Mouse (Mus musculus) natural killer cell, adult 2 months (primary cell): Measurements from ENCODE around the gene Ndufs2.
"Not testable (repeated sequence)": the region's sequence is repeated elsewhere in the genome, so short reads cannot be mapped to it uniquely, and the experiment has no call there.

ENCODE experiments used
- DNase-seq, 2 experiments: peaks; one replicate each; pipeline ENCODE4 v3.0.0; 2022; ENCODE audit warnings: low spot score in 2 of 2

Ndufs2 gene

GRCm38 (mm10) chr1:171256095-171256818, 5.1 kb upstream of the Ndufs2 start:
- no peak for DNase-seq

- DNase-seq: no peak
Observed at GRCm38 (mm10) chr1:171252415-171252814, 1.2 kb upstream of the Ndufs2 start.

DNA sequence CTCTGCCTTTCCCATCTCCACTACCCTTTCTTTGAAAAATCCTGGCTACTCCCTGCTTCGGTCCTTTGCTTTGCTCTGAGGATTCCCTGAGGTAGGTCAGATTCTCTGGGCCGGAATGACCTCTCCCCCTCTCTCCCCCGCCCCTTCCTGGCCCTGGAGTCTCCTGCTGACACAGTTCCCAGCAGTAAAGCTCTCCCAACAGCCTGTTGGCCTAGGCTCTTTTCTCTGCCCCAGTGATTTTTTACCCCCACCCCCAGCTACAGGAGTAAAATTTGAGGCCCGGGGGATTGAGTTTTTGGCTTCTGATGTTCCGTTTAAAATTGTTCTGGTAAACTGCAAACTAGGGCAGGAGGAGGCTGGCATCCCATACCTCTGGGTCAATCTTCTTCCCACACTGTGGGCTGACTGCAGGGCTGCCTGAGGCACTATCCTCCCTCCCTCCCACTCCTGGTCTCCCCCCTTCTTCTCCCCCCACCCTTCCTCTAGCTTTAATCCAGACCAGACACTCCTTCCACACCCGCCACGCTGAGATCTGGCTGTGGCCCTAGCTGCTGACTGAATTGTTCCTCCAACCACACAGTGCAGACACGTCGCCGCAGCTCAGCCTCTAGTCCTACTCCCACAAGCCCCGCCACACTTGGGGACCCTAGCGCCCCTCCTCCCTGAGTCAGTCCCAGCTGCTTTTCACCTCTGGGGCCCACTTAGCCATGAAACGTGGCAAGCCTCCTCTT, 571 bp upstream of the Ndufs2 start:
- no peak for DNase-seq

- DNase-seq: no peak
Observed at GRCm38 (mm10) chr1:171249913-171250600, 1.1 kb downstream of the Ndufs2 start, which contains the start of gene Adamts4. Adamts4 (plus strand) TSS chr1:171250421.

DNA sequence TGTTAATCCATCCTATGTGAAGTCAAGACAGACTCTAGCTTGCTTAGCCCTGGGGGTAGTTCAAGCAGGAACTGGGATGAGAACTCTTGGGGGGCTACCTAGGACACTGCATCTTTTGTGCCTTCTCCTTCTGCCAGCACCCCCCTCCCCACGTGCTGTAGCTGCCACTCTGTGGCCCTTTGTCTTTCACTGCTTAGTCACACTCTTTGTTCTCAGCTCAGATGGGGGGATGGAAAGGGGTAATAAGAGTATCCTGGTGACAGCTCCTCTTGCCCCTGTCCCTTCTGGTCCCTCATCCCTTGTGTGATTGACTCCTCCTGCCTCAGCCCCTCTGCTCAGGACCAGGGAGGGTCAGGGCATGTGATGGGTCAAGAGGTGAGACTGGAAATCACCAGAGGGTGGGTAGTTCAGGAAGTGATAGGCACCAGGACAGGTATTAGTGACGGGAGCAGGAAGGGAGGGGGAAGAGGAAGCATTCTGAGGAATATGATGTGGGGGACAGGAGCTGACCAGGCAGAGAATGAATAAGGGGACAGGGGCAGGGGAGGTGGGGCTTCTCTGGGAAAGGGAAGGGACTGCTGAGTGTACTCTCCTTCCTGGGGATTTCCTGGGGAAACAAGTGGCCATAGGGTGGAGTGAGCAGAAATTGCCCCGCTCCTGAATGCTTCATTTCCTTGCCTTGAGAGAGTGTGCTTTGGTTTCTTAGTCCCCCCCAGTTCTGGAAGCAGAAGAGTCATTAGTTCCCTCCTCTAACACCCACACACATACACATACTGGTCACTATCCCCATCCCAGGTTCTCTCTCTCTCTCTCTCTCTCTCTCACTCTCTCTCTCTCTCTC, 2.6 kb downstream of the Ndufs2 start:
- DNase-seq: no peak

- DNase-seq: no peak
Observed at GRCm38 (mm10) chr1:171247916-171248315, 3.3 kb downstream of the Ndufs2 start.

DNA sequence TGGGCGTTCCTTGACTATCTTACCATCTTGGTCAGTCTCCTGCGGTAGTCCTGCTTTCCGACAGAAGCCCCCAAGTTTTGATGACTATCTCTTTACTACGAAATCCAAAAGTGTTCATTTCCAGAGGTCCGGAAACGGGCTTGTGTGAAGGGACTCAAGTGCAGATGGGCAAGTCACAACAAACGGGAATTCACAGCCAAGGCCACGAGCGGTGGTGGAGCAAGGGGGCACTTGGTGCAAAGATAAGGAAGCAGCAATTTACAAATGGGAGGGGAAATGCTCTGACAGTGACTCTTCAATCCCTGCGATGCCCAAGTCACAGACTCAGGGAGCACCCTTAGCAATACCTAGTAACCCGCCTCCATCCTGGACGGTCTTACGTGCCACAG, 3.7 kb downstream of the Ndufs2 start:
- DNase-seq: no peak

DNA sequence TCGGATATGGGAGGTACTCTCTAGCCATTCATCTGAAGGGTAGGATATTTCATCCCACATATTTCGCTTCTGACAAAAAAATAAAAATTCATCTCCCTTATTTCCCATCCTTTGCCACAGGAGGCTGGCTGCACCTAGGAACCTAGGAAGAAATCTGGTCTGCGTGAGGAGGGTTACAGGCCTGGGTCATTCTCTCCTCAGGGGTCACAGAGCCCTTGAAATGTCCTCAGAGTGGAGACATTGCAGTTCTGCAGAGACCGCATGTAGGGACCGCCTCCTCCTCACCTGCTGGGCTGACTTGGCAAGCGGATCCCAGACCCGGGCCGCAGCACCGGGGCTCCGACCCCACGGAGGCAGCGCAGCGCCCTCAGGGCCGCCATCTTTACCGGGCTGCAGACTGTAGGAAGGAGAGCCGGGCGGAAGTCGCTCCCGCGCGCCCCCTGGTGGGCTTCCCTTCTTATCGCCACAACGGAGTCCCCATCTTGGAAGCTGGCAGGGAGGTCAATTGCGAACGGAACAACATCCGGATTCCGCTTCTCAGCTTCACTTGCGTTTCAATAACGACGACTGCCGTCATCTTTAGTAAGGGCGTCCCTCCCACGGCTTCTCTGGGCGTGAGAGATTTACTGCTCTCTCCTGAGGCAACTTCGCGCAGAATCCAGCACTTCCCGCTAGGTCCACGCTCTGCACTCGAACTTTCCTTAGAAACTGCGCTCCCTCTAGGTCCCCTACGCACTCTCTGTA, 4.3 kb downstream of the Ndufs2 start:
- peak; percentile 95 to 97 for DNase-seq

DNA sequence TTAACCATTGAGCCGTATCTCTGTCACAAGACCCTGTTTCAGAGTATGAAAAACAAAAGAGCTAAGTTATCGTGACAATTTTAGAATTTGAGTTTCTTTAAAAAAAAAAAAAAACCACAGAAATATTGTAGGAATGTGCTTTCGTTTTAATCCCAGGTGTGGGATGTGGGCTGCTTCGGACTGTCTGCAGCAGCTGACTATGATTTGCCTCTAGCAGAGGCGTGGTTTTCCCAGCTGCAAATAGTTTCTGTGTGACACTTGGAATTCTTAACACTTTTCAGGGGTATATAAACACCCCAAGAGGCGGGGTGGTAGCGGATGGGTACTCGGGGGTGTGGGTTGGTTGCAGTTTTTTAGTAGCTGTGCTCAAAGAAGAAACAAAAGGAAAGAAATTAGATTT, 5.8 kb downstream of the Ndufs2 start:
- DNase-seq: no peak

GRCm38 (mm10) chr1:171241952-171242351, 9.2 kb downstream of the Ndufs2 start:
- not testable (repeated sequence) for DNase-seq

- DNase-seq: no peak
Observed at GRCm38 (mm10) chr1:171240911-171241310, 10.3 kb downstream of the Ndufs2 start.

GRCm38 (mm10) chr1:171239992-171240744, 11.0 kb downstream of the Ndufs2 start:
- DNase-seq: no peak

DNA sequence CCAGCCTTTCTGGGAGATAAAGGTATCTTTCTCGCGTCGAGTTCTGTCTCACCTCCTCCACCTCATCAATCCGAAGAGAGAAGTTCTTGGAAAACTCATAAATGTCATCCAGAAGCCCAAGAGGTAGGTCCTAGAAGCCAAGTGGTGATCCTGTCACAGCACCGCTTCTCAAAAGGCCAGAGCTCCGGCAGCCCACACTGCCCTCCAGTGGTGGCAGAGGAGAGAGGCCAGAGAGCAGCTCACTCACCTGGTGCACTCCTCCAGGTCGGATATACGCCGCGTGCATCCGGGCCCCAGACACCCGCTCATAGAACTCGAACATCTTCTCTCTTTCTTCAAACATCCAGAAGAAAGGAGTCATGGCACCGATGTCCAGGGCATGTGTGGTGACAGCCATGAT, 12.7 kb downstream of the Ndufs2 start:
- DNase-seq: peak; percentile 63 to 69

DNA sequence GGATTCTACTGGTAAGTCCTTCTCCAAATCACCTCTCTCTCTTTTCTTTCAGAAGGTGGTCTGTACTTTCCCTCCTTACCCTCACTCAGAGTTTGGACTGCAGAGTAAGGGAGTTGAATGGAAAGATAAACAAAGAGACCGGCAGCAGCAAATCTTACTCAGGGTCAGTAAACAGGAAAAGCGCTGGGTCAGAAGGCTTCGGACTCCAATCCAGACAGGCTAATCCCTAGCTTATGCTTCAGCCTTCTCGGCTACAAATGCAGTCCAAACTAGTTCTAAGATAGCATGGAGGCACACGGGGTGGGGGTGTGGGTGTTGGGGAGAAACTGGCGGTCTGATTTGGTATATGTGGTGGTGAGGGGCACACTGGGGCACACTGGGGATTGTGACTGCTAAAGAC, 13.8 kb downstream of the Ndufs2 start:
- DNase-seq: no peak

DNA sequence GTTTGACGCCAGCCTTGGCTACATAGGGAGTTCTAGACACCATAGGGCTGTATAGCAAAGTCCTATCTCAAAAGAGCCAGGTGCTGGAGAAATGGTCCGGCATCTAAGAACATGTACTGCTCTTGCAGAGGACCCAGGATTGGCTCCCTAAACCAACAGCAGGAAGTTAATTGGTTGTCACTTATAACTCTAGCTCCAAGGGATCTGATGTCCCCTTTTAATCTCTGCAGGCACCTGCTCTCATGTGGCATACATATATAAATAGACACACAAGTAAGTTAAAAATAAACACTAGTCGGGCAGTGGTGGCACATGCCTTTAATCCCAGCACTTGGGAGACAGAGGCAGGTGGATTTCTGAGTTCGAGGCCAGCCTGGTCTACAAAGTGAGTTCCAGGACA, 15.4 kb downstream of the Ndufs2 start:
- no peak for DNase-seq

GRCm38 (mm10) chr1:171234538-171234937, 16.6 kb downstream of the Ndufs2 start:
- no peak for DNase-seq

DNA sequence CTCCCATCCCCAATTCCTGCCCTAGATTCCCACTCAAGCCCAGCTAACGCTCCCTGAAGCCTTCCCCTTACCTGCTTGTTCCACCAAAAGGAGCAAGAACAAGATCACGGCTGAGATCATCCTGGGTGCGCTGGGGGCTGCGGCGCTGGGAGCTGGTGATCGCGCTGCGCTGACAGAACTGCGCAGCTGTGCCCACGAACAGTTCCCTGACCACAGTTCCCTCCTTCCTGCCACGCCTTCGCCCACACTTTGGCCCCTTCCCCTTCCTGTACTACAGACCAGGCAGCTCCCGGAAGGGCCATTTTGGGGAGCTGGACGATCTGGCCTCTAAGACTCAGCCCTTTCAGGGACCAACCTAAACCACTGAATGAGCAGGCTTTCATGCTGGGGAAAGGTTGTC, 17.1 kb downstream of the Ndufs2 start, which contains the start of gene Fcer1g:
Fcer1g (minus strand) TSS at position 240 of the 400 bp plus-strand sequence.
- peak; percentile 71 to 84 for DNase-seq

- no peak for DNase-seq
Observed at GRCm38 (mm10) chr1:171232800-171233730, 18.1 kb downstream of the Ndufs2 start.

DNA sequence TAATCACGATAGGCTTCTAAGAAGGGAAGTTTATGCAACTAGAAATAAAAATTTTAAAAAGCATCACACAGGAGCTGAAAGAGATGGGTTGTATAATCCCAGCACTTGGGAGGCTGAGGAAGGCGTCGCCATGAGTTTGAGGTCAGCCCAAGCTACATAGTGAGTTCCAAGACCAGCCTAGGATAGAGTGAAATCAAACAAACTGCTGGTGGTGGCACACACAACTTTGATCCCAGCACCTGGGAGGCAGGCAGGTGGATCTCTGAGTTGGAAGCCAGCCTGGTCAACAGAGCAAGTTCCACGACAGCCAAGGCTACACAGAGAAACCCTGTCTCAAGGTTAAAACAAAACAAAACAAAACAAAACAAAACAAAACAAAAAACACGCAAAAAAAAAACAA, 18.8 kb downstream of the Ndufs2 start:
- DNase-seq: no peak
